Mouse (Mus musculus): Measurements from ENCODE around the gene Mrpl16. TPM values are rescaled to one million over a fixed set of nuclear protein-coding genes. Genes with fewer than 3 reads are reported as not detected.

Mrpl16 gene
- total RNA-seq, 2 experiments from 2014 or later = 60.5 to 63.2 TPM

DNA sequence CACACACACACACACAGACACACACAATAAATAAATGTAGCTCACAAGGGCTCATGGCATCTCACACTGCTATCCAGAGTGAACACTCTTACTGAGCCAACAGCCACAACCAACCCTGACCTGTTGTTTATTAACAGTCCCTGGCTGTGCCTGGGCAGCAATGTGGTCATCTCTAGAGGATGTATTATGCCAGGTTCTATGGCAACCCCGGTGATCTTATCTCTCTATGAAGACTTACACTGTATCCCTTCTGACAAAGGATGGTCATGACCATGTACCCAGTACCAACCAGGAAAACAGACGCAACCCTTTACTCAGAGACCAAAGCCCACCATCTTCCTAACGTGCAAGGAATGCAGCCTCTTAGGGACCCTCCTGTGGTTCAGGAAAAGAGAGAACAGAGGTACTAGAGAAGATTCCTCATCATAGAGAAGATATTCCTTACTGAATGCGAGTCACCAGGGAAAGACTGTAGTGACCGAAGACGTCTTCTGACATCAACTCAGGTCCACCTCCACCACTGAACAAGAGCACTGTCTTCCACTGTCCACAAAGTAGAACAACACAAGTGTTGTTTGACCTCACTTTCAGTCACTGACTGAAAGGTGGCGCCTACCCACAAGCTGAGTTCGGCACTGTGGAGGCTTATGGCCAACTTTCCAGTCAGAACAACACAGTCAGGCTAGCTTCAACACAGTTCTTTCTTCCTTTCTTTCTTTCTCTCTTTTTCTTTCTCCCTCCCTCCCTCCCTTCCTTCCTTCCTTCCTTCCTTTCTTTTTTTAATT lies 30.5 kb downstream of the Mrpl16 start:
- no peak for DNase-seq (ENCODE audit: low spot score)

DNA sequence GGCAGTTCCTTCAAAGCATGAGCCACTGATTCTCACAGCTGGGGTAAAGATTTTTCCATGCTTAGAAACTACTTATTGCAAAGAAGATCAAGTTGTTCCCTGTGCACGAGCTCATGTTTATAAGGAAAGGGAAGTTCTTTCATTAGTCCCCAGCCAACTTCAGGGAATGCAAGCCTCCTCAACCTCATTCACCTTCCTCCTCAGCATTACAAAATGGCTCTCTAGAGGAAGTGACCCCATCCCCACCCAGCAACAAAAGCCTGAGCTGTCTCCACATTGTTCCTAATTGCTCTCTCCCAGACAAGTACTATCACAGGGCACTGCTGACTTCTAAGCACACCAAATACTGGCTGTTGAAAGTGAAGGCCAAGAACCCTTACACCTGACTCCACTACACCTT lies 34.2 kb downstream of the Mrpl16 start:
- DNase-seq (ENCODE audit: low spot score) = no peak

GRCm38 (mm10) chr19:11807251-11807650 lies 37.1 kb downstream of the Mrpl16 start:
- DNase-seq (ENCODE audit: low spot score) = no peak

DNA sequence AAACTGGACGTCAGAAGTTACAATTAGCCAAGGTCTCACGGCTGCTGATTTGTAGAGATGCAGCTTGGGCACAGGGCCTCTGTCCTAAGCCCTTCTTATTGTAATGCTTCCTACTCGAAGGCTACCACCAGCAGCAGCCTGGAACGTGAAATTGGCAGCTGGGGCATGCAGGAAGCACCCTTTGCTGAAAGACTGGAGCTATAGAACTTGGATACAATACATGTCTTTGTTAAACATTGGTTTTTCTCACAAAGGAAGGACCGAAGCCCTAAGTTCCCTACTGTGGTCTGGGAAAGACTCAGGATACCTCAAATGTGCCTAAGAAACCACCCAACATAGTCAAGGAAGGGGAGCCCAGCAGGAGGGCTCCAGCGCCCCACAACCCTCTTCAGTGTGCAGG lies 37.6 kb downstream of the Mrpl16 start:
- DNase-seq (ENCODE audit: low spot score) = no peak

- no peak for DNase-seq (ENCODE audit: low spot score)
Observed at GRCm38 (mm10) chr19:11808452-11808851, 38.3 kb downstream of the Mrpl16 start.

- DNase-seq (ENCODE audit: low spot score) = no peak
Observed at GRCm38 (mm10) chr19:11810003-11810758, 40.0 kb downstream of the Mrpl16 start.

DNA sequence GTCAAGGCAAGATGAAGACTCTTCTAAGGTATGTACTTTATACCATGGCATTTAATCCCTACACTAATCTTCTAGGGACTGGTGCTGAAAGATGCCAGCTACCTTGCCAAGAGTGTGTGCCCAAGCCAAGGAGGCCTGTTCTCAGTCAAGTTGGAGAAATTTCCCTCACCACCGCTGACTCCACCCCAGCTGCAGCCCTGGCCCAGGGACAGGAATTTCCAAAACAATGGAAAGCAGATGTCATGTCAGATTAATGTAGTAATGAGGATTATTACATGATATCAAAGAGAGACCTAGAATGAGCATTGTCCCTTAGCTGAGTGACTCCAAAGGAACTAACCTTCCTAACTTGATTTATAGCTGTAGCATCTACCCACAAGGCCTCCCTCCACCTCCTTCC lies 40.7 kb downstream of the Mrpl16 start:
- DNase-seq (ENCODE audit: low spot score) = peak; percentile 24

- DNase-seq (ENCODE audit: low spot score) = no peak
Observed at GRCm38 (mm10) chr19:11811688-11812365, 41.6 kb downstream of the Mrpl16 start.

- no peak for DNase-seq (ENCODE audit: low spot score)
Observed at GRCm38 (mm10) chr19:11813136-11813535, 42.9 kb downstream of the Mrpl16 start.

- DNase-seq (ENCODE audit: low spot score) = no peak
Observed at GRCm38 (mm10) chr19:11813649-11814048, 43.5 kb downstream of the Mrpl16 start.

- no peak for DNase-seq (ENCODE audit: low spot score)
Observed at GRCm38 (mm10) chr19:11814742-11815333, 44.6 kb downstream of the Mrpl16 start.

- no peak for DNase-seq (ENCODE audit: low spot score)
Observed at GRCm38 (mm10) chr19:11816706-11817105, 46.5 kb downstream of the Mrpl16 start.

- DNase-seq (ENCODE audit: low spot score) = no peak
Observed at GRCm38 (mm10) chr19:11817586-11817985, 47.4 kb downstream of the Mrpl16 start.

DNA sequence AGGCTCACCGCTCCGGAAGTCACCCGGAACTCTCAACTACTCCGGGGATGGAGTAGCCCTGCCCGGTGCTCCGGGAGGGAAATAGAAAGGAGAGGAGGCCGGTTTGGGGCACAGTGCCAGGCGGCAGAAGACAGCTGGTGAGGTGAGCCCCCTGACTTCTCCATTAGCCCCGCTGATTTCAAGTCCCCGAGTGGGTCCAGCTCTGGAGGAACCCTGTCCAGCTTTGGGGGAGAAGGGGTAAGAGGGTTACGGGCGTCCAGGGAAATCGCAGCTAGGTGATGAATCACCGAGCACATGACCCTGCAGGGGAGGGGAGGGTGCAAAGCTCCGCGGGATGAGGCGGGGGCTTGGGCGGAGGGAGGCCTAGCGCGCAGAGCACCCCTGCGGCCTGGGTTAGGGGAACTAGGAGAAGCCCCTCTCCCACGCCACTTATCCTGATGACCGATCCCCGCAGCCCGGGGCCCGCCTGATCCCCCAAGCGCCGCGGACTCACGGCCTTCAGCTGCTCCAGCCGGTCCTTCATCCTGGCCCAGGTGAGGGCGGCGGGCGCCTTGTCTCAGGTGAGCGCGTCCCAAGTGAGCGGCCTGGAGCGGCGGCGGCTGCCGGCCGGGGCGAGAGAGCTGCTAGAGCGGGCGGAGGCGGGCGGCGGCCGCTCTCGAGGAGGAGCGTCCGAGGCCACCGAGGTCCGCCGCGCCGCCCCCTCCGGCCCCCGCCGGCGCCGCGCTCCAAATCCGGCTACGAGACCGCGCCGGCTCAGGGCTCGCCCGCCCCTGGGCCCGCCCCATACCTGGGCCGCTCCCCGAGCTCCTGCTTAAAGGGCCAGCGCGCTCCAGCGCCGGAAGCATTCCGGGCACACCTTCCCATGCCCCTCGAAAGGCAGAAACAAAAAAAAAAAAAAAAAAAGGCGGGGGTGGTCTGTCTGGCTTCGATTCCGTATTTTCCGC lies 48.3 kb downstream of the Mrpl16 start:
- peak; percentile 33 for DNase-seq (ENCODE audit: low spot score)

DNA sequence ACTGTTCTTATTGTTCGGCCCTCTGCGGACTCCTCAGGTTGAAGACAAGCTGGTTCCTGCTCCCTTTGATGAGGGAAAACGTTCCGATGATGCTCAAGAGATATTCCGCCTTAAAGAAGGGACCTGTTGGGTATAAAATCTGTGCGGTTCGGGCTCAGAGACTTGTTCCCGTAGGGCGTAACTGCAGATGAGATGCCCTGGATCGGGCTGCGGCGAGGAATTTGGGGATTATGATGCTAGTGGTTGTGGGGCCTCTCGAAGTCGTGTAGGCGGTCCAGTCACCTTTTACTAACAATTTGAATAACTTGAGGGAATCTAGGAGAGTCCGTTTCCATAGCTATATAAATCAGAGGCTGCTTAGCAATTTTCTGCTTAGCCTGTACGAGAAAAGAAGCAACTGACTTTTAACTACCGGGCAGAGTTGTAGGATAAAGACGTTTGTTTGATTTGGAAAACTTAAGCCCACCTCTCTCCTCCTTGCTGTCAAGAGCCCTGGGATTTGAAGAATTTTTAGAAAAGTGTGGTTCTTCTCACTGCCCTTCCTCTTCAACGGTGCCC lies 49.0 kb downstream of the Mrpl16 start, which contains the start of gene Stx3:
Gene Stx3, minus strand, starts transcription at position 261 of the 558 bp plus-strand sequence.
- DNase-seq (ENCODE audit: low spot score) = no peak

GRCm38 (mm10) chr19:11819800-11820199 lies 49.6 kb downstream of the Mrpl16 start:
- peak; percentile 77 for DNase-seq (ENCODE audit: low spot score)

- DNase-seq (ENCODE audit: low spot score) = no peak
Observed at GRCm38 (mm10) chr19:11820211-11820610, 50.0 kb downstream of the Mrpl16 start.

- no peak for DNase-seq (ENCODE audit: low spot score)
Observed at GRCm38 (mm10) chr19:11823346-11824065, 53.3 kb downstream of the Mrpl16 start.

All from gastrocnemius, adult 18-20 months (tissue).